Mouse (Mus musculus) neural tube, embryonic 14.5 days (tissue): ENCODE measurements at regions not wholly inside any gene's neighbourhood (a gene's known extent, or its start where the extent isn't known, plus 50 kb on each side); places are given as distances from the start of the nearest gene placed in this dataset.

ENCODE experiments used
- ATAC-seq: fragments of 200-750 bp; cut with Nextera tagmentation; 2 replicates; pipeline ENCODE4 v1.8.0; 2017; ENCODE audit warnings: low read depth, mild to moderate bottlenecking, moderate TSS enrichment, moderate library complexity
- H3K27ac ChIP-seq: fragments of 300-500 bp; sonication (generic); 2 replicates; pipeline ENCODE4 v1.5.1; 2014; ENCODE audit warnings: low read depth, mild to moderate bottlenecking, control low read depth, low read length, moderate library complexity, mixed read lengths
- H3K27me3 ChIP-seq: fragments of 300-500 bp; sonication (generic); 2 replicates; pipeline ENCODE4 v1.6.1; 2014; ENCODE audit warnings: low read length; ENCODE audit not compliant: control insufficient read depth, insufficient read depth
- H3K36me3 ChIP-seq: fragments of 300-500 bp; sonication (generic); 2 replicates; pipeline ENCODE4 v1.6.1; 2014; ENCODE audit warnings: low read length, mixed read lengths; ENCODE audit not compliant: control insufficient read depth, insufficient read depth
- H3K4me1 ChIP-seq: fragments of 300-500 bp; sonication (generic); 2 replicates; pipeline ENCODE4 v1.6.1; 2014; ENCODE audit warnings: low read length; ENCODE audit not compliant: control insufficient read depth, insufficient read depth
- H3K4me2 ChIP-seq: fragments of 300-500 bp; sonication (generic); 2 replicates; pipeline ENCODE4 v1.6.1; 2014; ENCODE audit warnings: mild to moderate bottlenecking, low read depth, low read length, control low read depth
- H3K4me3 ChIP-seq: fragments of 300-500 bp; sonication (generic); 2 replicates; pipeline ENCODE4 v1.5.1; 2014; ENCODE audit warnings: low read depth, low read length, control low read depth, mixed read lengths
- H3K9ac ChIP-seq: fragments of 300-500 bp; sonication (generic); replicated peaks from 2 replicates; pipeline ENCODE4 v1.6.1; 2014; ENCODE audit warnings: low read depth, mild to moderate bottlenecking, control low read depth, low read length, mixed read lengths
- H3K9me3 ChIP-seq: fragments of 300-500 bp; sonication (generic); 2 replicates; pipeline ENCODE4 v1.6.1; 2016; ENCODE audit warnings: low read length; ENCODE audit not compliant: control insufficient read depth
- WGBS: fragments of 180-500 bp; shearing (Covaris S2); extraction: QIAGEN DNeasy Blood & Tissue Kit; methylation state at CpG from one replicate; pipeline ENCODE4 v1.1.7; 2014; 5-methylcytosine and 5-hydroxymethylcytosine counted together

DNA sequence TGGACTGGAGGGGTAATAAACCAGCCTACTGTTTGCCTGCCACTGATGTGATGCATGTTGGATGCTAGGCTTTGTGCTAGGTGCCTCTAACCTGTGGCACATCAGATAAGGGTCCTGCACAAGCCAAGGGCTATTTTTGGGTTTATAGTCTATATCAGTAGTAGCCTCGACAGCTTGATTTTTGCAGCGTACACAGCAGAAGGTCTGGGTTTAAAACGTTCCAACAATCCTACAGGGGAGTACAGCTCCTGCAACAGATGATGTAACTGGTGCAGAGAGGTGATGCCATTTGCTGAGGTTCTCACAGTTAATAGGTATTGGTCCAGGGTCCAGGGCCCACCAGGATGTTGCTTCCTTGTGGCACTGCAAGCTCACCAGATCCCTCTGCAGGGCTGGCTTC lies 63.9 kb upstream of the Ldlrad3 start:
- ATAC-seq, result no peak
- Histone ChIP-seq H3K4me3 (no peak overlapping the region), H3K4me1 (no peaks in the 10 kb centered on the region), H3K9ac (no peak overlapping the region), H3K27ac (no peak overlapping the region), H3K9me3 (no peaks in the 10 kb centered on the region), H3K4me2 (no peak overlapping the region), H3K27me3 (no peaks in the 10 kb centered on the region), H3K36me3 (no peaks in the 10 kb centered on the region)
- 90% methylated on average over 3 of the region's 3 CpGs for WGBS

GRCm38 (mm10) chr2:102246484-102246883 lies 60.3 kb upstream of the Ldlrad3 start:
- ATAC-seq, result no peak
- no peaks in the 10 kb centered on the region for H3K9me3 ChIP-seq
- H3K4me3 ChIP-seq, result no peak overlapping the region
- WGBS, result 56% methylated on average over 2 of the region's 2 CpGs
- H3K4me2 ChIP-seq, result no peak overlapping the region
- no peak overlapping the region for H3K27ac ChIP-seq
- H3K36me3 ChIP-seq, result no peaks in the 10 kb centered on the region
- H3K4me1 ChIP-seq, result no peaks in the 10 kb centered on the region
- H3K27me3 ChIP-seq, result no peaks in the 10 kb centered on the region
- no peak overlapping the region for H3K9ac ChIP-seq

DNA sequence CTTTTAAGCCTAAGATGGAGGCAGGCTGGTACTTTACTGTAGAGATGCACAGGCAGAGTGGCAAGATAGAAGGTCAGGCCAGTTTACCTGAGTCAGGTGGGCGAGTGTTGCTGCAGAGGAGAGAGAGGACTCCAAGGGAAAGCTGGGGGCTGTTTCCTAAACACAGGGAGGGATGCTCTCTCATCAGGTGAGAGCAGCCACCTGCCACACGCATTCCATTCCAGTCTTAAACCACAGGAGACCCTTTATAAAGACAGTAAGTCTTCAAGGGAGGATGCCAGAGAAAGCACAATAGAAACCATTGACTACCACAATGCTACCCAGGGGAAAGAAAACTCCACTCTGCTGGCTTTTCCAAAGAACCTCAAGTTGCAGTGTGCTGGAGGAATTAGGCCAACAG lies 58.3 kb upstream of the Ldlrad3 start:
- Histone ChIP-seq H3K4me1 (no peaks in the 10 kb centered on the region), H3K4me2 (no peak overlapping the region), H3K27me3 (no peaks in the 10 kb centered on the region), H3K9ac (no peak overlapping the region), H3K4me3 (no peak overlapping the region), H3K36me3 (no peaks in the 10 kb centered on the region), H3K27ac (peak overlapping the region; percentile 55; the same call in 1 of the 2 replicates), H3K9me3 (no peaks in the 10 kb centered on the region)
- ATAC-seq, result peak; percentile 28; the same call in 1 of the 2 replicates
- WGBS, result 31% methylated on average over 2 of the region's 2 CpGs

GRCm38 (mm10) chr2:102241626-102242025 lies 55.4 kb upstream of the Ldlrad3 start:
- no peaks in the 10 kb centered on the region for H3K4me1 ChIP-seq
- H3K9ac ChIP-seq, result no peak overlapping the region
- H3K9me3 ChIP-seq, result no peaks in the 10 kb centered on the region
- 82% methylated on average over 7 of the region's 7 CpGs for WGBS
- no peaks in the 10 kb centered on the region for H3K36me3 ChIP-seq
- H3K4me2 ChIP-seq, result no peak overlapping the region
- H3K27ac ChIP-seq, result no peak overlapping the region
- ATAC-seq, result no peak
- no peak overlapping the region for H3K4me3 ChIP-seq
- H3K27me3 ChIP-seq, result no peaks in the 10 kb centered on the region

DNA sequence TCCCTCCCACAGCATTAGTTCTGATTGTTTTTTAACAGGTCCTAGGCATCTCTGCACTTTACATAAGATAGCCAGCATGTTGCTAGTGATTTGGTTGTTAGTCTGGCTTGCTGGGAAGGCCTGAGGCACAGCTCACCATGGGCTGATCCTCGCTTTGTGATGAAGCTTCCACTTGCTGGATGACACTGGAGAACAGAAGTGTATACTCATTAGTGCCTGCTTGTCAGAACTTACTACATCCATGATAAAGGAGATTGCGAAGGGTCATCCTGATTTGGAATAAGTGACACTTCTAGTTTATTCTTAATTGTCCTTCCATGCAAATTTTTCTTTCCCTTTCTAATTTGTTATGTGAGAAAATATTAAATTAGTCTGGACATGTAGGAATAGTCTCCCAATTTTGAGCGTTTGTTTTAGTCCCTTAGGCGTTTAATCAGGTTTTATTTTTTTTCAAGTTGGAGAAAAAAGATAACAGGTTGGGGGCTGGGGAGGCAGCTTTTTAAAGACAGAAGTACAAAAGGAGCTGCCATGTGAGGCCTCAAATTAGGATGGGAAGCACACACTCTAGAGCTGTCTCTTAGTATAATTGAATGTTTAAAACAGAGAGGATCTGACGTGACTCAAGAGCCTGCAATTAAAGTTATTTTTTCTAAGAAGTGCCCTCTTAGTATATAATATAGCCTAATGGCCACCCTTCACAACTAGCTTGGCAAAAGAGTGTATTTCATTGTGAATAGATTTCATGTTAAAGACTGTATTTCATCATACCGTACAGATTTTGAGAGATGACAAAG lies 53.7 kb upstream of the Ldlrad3 start:
- no peaks in the 10 kb centered on the region for H3K4me1 ChIP-seq
- no peak overlapping the region for H3K4me2 ChIP-seq
- no peak overlapping the region for H3K4me3 ChIP-seq
- H3K27ac ChIP-seq, result no peak overlapping the region
- no peaks in the 10 kb centered on the region for H3K9me3 ChIP-seq
- 81% methylated on average over 6 of the region's 6 CpGs for WGBS
- ATAC-seq, result no peak
- no peaks in the 10 kb centered on the region for H3K36me3 ChIP-seq
- H3K9ac ChIP-seq, result no peak overlapping the region
- no peaks in the 10 kb centered on the region for H3K27me3 ChIP-seq
